Mouse (Mus musculus) right cerebral cortex, adult 18-20 months (tissue): ENCODE results near the gene Hist1h4a.
"Not testable (repeated sequence)": the region's sequence is repeated elsewhere in the genome, so short reads cannot be mapped to it uniquely, and the experiment has no call there.

Source experiments
- DNase-seq: peaks from one replicate; pipeline ENCODE4 v3.0.0; 2022; ENCODE audit warnings: mixed read lengths

Gene Hist1h4a

DNA sequence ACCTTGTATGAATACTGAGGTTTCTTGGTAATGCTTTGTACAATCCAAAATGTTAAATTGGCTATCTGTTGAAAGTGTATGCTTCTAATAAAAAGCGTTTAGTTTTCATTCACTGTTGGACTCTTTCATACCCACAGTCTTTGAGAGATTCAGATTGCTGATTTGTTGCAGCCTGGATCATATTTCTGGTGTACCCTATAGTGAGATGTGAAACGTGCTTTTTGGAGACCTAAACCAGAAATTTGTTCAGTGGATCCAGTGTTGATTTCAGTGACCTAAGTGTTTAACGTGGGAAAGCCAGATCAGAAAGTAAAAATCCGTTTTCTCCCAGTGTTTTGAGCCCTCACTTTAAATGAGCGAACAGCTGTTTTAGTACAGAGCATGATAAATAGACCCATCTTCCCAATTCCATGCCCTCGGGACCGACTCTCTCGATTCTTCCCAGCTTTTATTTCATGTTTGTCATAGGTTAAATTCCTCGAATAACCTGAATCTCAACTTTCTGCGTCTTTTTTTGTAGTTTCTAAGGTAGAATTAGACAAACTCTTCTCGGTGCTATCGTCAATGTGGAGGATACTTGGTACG lies 20.7 kb downstream of the Hist1h4a start:
- DNase-seq, result no peak

DNA sequence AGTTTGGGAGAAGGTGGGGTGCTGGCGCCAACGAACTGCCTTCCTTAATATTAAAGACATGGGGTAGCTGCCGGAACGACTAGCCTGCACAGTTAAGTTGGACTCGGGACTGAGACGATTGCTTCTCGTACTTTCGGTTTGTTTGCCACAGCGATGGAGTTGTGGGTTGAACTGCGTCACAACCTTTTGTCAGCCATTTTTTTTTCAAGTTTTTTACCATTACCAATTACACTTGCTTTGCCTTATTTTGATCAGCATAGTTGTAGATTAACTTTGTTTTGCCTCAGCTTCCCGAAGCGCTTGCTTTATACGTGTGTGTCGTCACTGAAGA lies 21.1 kb downstream of the Hist1h4a start:
- DNase-seq, result no peak

- DNase-seq, result peak; percentile 97
Measured at GRCm38 (mm10) chr13:23739069-23739921, 21.7 kb downstream of the Hist1h4a start.

GRCm38 (mm10) chr13:23738677-23739068 lies 22.4 kb downstream of the Hist1h4a start, which contains the start of gene Hist1h1c:
Gene Hist1h1c (plus strand): TSS chr13:23738808.
- peak; percentile 91 for DNase-seq

DNA sequence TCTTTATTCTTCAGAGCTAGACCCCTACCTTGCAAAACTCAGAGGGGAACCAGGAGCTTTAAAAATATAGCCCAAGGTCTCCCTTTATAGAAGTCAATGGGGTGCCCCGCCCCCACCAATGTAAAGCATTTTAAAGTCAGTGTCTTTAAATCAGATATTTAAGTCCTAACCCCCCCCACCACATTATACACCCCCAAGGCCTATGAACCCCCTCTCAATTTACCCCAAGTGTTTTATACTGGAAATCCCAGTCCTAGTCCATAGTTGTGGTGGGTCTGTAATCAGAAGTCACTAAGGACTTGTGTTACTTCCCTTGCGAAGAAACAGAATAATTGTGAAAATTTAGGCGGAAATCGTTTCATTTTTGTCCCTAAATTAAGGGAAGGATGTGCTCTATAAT lies 23.0 kb downstream of the Hist1h4a start:
- DNase-seq, result no peak

DNA sequence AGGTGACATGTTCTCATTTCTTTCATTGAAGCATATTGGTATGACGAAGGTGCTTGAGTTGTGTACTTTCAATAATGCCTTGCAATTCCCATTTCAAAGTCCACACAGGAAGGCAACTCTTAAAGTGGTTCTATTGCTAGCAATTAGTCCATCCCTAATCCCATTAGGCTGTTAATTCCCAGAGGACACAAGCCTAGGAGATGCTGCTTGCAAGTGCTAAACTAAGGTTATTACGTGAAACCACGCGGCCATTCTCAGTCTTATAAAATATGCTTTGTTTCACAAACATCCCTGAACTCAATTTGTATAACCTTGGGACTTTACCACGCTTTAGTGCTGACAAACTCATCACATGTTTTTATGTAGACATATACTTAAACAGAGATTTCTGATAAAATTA lies 23.9 kb downstream of the Hist1h4a start:
- DNase-seq, result no peak

- peak; percentile 33 for DNase-seq
Measured at GRCm38 (mm10) chr13:23732156-23732804, 28.8 kb downstream of the Hist1h4a start.

DNA sequence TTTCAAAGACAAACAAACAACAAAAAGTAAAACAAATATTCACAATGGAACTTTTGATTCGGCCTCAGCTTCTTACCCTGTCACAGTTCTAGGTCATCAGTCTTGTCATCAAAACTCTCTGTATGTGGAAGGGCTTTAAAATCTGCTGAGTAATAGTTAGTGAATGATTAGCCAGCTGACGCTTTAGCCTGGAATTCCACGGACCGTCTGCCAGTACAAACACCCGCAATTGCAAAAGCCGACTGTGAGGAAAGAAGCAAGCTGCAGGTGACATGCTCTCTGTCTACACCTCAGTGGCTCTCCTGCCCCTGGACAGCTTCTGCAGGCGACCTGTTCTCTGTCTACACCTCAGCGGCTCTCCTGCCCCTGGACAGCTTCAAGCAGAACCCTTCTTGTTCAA lies 30.6 kb downstream of the Hist1h4a start:
- DNase-seq, result no peak

- DNase-seq, result no peak
Measured at GRCm38 (mm10) chr13:23729706-23730105, 31.3 kb downstream of the Hist1h4a start.

- DNase-seq, result no peak
Measured at GRCm38 (mm10) chr13:23729192-23729525, 31.9 kb downstream of the Hist1h4a start.

- DNase-seq, result no peak
Measured at GRCm38 (mm10) chr13:23728472-23729191, 32.4 kb downstream of the Hist1h4a start.

DNA sequence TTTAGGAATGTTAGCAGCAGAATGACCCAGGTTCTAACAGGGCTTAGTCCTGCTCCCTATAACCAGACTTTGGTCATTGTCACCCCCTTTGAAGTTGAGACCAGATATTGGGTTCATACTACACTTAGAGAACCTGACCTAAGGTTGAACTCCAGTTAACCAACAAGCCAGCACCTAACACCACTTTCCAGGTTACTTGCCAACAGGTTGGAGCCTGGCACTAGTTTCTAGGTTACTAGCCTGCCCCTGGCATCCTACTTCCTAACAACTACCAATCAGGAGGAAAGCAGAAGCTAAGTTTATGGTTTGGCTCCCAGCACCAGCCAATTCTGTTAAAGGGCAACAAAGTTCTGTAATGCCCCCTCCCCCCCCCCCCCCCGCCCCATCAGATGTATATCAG lies 35.8 kb downstream of the Hist1h4a start:
- no peak for DNase-seq

- no peak for DNase-seq
Measured at GRCm38 (mm10) chr13:23724239-23724638, 36.8 kb downstream of the Hist1h4a start.

- DNase-seq, result not testable (repeated sequence)
Measured at GRCm38 (mm10) chr13:23717593-23718245, 43.3 kb downstream of the Hist1h4a start.

DNA sequence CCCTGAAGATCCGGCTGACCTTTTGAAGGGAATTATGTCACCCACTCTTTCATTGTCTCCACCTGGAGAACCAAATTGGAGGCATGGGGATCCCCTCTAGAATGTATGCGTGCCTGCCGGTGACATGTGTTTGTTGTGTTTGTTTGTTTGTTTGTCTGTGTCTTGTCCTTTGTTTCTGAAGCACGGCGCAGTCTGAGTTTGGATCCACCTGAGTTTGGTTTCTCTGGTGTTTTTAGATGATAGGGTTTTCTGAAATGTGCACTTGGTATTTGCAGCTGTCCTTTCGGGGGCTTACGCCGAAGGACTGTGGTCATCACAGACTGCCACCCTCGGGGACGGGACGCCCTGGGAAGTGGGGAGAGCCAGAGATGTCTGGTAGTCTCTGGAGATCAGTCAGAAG lies 43.9 kb downstream of the Hist1h4a start:
- no peak for DNase-seq

GRCm38 (mm10) chr13:23716261-23717042 lies 44.6 kb downstream of the Hist1h4a start:
- DNase-seq, result no peak
